Mouse (Mus musculus): ENCODE data around the gene Elk3.
A peak's percentile ranks its signal among the peaks of the same experiment; 100 is the strongest.

Elk3 gene

GRCm38 (mm10) chr10:93267509-93267908 lies 43.4 kb downstream of the Elk3 start:
- DNase-seq (ENCODE audit: low spot score): no peak

- no peak for DNase-seq (ENCODE audit: low spot score)
Observed at GRCm38 (mm10) chr10:93266521-93266920, 44.4 kb downstream of the Elk3 start.

- DNase-seq (ENCODE audit: low spot score): no peak
Observed at GRCm38 (mm10) chr10:93265833-93266232, 45.1 kb downstream of the Elk3 start.

GRCm38 (mm10) chr10:93264001-93264400 lies 46.9 kb downstream of the Elk3 start:
- no peak for DNase-seq (ENCODE audit: low spot score)

GRCm38 (mm10) chr10:93263431-93263830 lies 47.5 kb downstream of the Elk3 start:
- no peak for DNase-seq (ENCODE audit: low spot score)

GRCm38 (mm10) chr10:93261981-93262499 lies 48.9 kb downstream of the Elk3 start:
- DNase-seq (ENCODE audit: low spot score): no peak

- no peak for DNase-seq (ENCODE audit: low spot score)
Observed at GRCm38 (mm10) chr10:93261132-93261980, 49.6 kb downstream of the Elk3 start.

GRCm38 (mm10) chr10:93259826-93260225 lies 51.1 kb downstream of the Elk3 start:
- no peak for DNase-seq (ENCODE audit: low spot score)

GRCm38 (mm10) chr10:93255294-93255693 lies 55.6 kb downstream of the Elk3 start:
- no peak for DNase-seq (ENCODE audit: low spot score)

GRCm38 (mm10) chr10:93253156-93253555 lies 57.8 kb downstream of the Elk3 start:
- DNase-seq (ENCODE audit: low spot score): no peak

GRCm38 (mm10) chr10:93252661-93253060 lies 58.3 kb downstream of the Elk3 start:
- DNase-seq (ENCODE audit: low spot score): no peak

GRCm38 (mm10) chr10:93251426-93251825 lies 59.5 kb downstream of the Elk3 start:
- no peak for DNase-seq (ENCODE audit: low spot score)

GRCm38 (mm10) chr10:93250436-93251317 lies 60.3 kb downstream of the Elk3 start:
- no peak for DNase-seq (ENCODE audit: low spot score)

- no peak for DNase-seq (ENCODE audit: low spot score)
Observed at GRCm38 (mm10) chr10:93249901-93250300, 61.0 kb downstream of the Elk3 start.

- no peak for DNase-seq (ENCODE audit: low spot score)
Observed at GRCm38 (mm10) chr10:93248416-93248815, 62.5 kb downstream of the Elk3 start.

- no peak for DNase-seq (ENCODE audit: low spot score)
Observed at GRCm38 (mm10) chr10:93247902-93248301, 63.0 kb downstream of the Elk3 start.

- DNase-seq (ENCODE audit: low spot score): no peak
Observed at GRCm38 (mm10) chr10:93247422-93247821, 63.5 kb downstream of the Elk3 start.

GRCm38 (mm10) chr10:93246185-93246920 lies 64.6 kb downstream of the Elk3 start:
- no peak for DNase-seq (ENCODE audit: low spot score)

- DNase-seq (ENCODE audit: low spot score): no peak
Observed at GRCm38 (mm10) chr10:93244209-93244705, 66.7 kb downstream of the Elk3 start.

- no peak for DNase-seq (ENCODE audit: low spot score)
Observed at GRCm38 (mm10) chr10:93242861-93243260, 68.1 kb downstream of the Elk3 start.

GRCm38 (mm10) chr10:93242208-93242607 lies 68.7 kb downstream of the Elk3 start:
- peak; percentile 2 for DNase-seq (ENCODE audit: low spot score)

Measured in layer of hippocampus, adult 11-12 months (tissue).